Mouse (Mus musculus): Measurements from ENCODE around the gene Paf1. TPM values are rescaled to one million over a fixed set of nuclear protein-coding genes. Genes with fewer than 3 reads are reported as not detected.

Gene Paf1
- total RNA-seq, 2 experiments from 2014 or later, result 32.9 to 34.8 TPM

Other genes with a start within 250 kb of the Paf1 start
- gene Fbl, start 223.2 kb upstream of the Paf1 start, total RNA-seq (2021), result 10 to 100 TPM; 23.7 to 31.0 TPM
- gene Dyrk1b, start 213.5 kb upstream of the Paf1 start, total RNA-seq (2021), result 100 to 1,000 TPM; 129 to 156 TPM
- gene Eid2, start 125.1 kb upstream of the Paf1 start, total RNA-seq (2021), result 1 to 10 TPM; 6.9 to 8.9 TPM
- gene Eid2b, start 115.2 kb upstream of the Paf1 start, total RNA-seq (2021), result 1 to 10 TPM; 5.6 to 5.9 TPM
- gene Selenov, start 101.8 kb upstream of the Paf1 start, total RNA-seq (2021), result not detected
- not detected for gene Dll3, start 90.7 kb upstream of the Paf1 start, total RNA-seq (2021)
- 10 to 100 TPM; 38.2 to 39.4 TPM for gene Timm50, start 80.9 kb upstream of the Paf1 start, total RNA-seq (2021)
- gene Supt5, start 54.2 kb upstream of the Paf1 start, total RNA-seq (2021), result 10 to 100 TPM; 60.0 to 60.1 TPM
- 100 to 1,000 TPM; 522 to 620 TPM for gene Rps16, start 42.3 kb upstream of the Paf1 start, total RNA-seq (2021)
- 10 to 100 TPM; 15.0 to 15.7 TPM for gene Plekhg2, start 20.4 kb upstream of the Paf1 start, total RNA-seq (2021)
- 10 to 100 TPM in 1 of 2 experiments, 1 to 10 TPM in 1; 5.9 to 11.6 TPM for gene Zfp36, start 12.7 kb upstream of the Paf1 start, total RNA-seq (2021)
- 10 to 100 TPM; 20.7 to 20.9 TPM for gene Med29, start 243 bp upstream of the Paf1 start, total RNA-seq (2021)
- 1 to 10 TPM; 5.3 to 5.9 TPM for gene Gmfg, start 44.5 kb downstream of the Paf1 start, total RNA-seq (2021)
- 1 to 10 TPM; 1.2 to 1.4 TPM for gene Lrfn1, start 59.0 kb downstream of the Paf1 start, total RNA-seq (2021)
- not detected for gene Ifnl2, start 117.5 kb downstream of the Paf1 start, total RNA-seq (2021)
- gene Ifnl3, start 129.9 kb downstream of the Paf1 start, total RNA-seq (2021), result not detected
- gene Sycn, start 147.9 kb downstream of the Paf1 start, total RNA-seq (2021), result not detected
- gene Nccrp1, start 154.3 kb downstream of the Paf1 start, total RNA-seq (2021), result not detected
- 10 to 100 TPM; 15.7 to 18.5 TPM for gene Samd4b, start 205.2 kb downstream of the Paf1 start, total RNA-seq (2021)
- 1 to 10 TPM; 2.9 to 4.6 TPM for gene Pak4, start 205.2 kb downstream of the Paf1 start, total RNA-seq (2021)
- gene Acp7, start 238.4 kb downstream of the Paf1 start, total RNA-seq (2021), result not detected